Mouse (Mus musculus) CD4-positive helper T cell, adult 2 months (primary cell): ENCODE measurements around the gene Sfpq.
"Not testable (repeated sequence)": the region's sequence is repeated elsewhere in the genome, so short reads cannot be mapped to it uniquely, and the experiment has no call there.

Experiments
- DNase-seq: peaks from one replicate; pipeline ENCODE4 v3.0.0-alpha.2; 2012; ENCODE audit warnings: low read depth, missing footprints, low spot score

The Sfpq gene

GRCm38 (mm10) chr4:127021151-127021945, at the start of gene Sfpq:
Gene Sfpq, plus strand, starts transcription at chr4:127021324.
- DNase-seq: peak; percentile 99

GRCm38 (mm10) chr4:126977467-126977866, 43.7 kb upstream of the Sfpq start:
- DNase-seq: peak; percentile 30

- no peak for DNase-seq
Measured at GRCm38 (mm10) chr4:126978706-126979105, 42.4 kb upstream of the Sfpq start.

GRCm38 (mm10) chr4:126983321-126983720, 37.8 kb upstream of the Sfpq start:
- no peak for DNase-seq

- DNase-seq: not testable (repeated sequence)
Measured at GRCm38 (mm10) chr4:126983736-126984525, 37.2 kb upstream of the Sfpq start.

- DNase-seq: no peak
Measured at GRCm38 (mm10) chr4:126986768-126987167, 34.4 kb upstream of the Sfpq start.

- DNase-seq: no peak
Measured at GRCm38 (mm10) chr4:126988503-126988902, 32.6 kb upstream of the Sfpq start.

- DNase-seq: no peak
Measured at GRCm38 (mm10) chr4:126990553-126990952, 30.6 kb upstream of the Sfpq start.

- DNase-seq: peak; percentile 52
Measured at GRCm38 (mm10) chr4:126992356-126992755, 28.8 kb upstream of the Sfpq start.

GRCm38 (mm10) chr4:126999372-126999771, 21.8 kb upstream of the Sfpq start:
- DNase-seq: not testable (repeated sequence)

- no peak for DNase-seq
Measured at GRCm38 (mm10) chr4:127000601-127001105, 20.5 kb upstream of the Sfpq start.

GRCm38 (mm10) chr4:127004384-127004783, 16.7 kb upstream of the Sfpq start:
- DNase-seq: no peak

- no peak for DNase-seq
Measured at GRCm38 (mm10) chr4:127005113-127005936, 15.8 kb upstream of the Sfpq start.

GRCm38 (mm10) chr4:127015294-127015993, 5.7 kb upstream of the Sfpq start:
- peak; percentile 88 for DNase-seq

GRCm38 (mm10) chr4:127016366-127016765, 4.8 kb upstream of the Sfpq start:
- DNase-seq: no peak

- no peak for DNase-seq
Measured at GRCm38 (mm10) chr4:127020411-127021150, 543 bp upstream of the Sfpq start.

GRCm38 (mm10) chr4:127021989-127022626, 984 bp downstream of the Sfpq start:
- peak; percentile 97 for DNase-seq

GRCm38 (mm10) chr4:127023201-127023600, 2.1 kb downstream of the Sfpq start:
- DNase-seq: peak; percentile 15

GRCm38 (mm10) chr4:127024240-127024639, 3.1 kb downstream of the Sfpq start:
- DNase-seq: no peak

- DNase-seq: no peak
Measured at GRCm38 (mm10) chr4:127026826-127027225, 5.7 kb downstream of the Sfpq start.
